Mouse (Mus musculus): Measurements from ENCODE around the gene Cfap43. TPM values are rescaled to one million over a fixed set of nuclear protein-coding genes. Genes with fewer than 3 reads are reported as not detected.
"Not testable (repeated sequence)": the region's sequence is repeated elsewhere in the genome, so short reads cannot be mapped to it uniquely, and the experiment has no call there.

The Cfap43 gene
- total and polyA plus RNA-seq, 3 experiments = 3.2 to 12.7 (median 11.7) TPM

GRCm38 (mm10) chr19:47849735-47850134, 69.4 kb downstream of the Cfap43 start:
- H3K4me2 ChIP-seq (ENCODE audit: insufficient read depth, low read depth, poor library complexity, severe bottlenecking) = no peak overlapping the region
- no peak overlapping the region for H3K27ac ChIP-seq (ENCODE audit: insufficient read depth, low read depth)
- DNase-seq (ENCODE audit: extremely low read depth) = no peak
- no peaks in the 10 kb centered on the region for H3K9me3 ChIP-seq (replicated peaks; ENCODE audit: low read length)
- peaks cover 0 to 12% of the 10 kb centered on the region in 2 experiments; a peak in 2 of 4 replicates for H3K4me1 ChIP-seq (ENCODE audit: control insufficient read depth in 1 of 2, insufficient read depth in 2 of 2)
- H3K9ac ChIP-seq (ENCODE audit: insufficient read depth, low read depth) = no peak overlapping the region
- peaks cover 2% of the 10 kb centered on the region for H3K27me3 ChIP-seq (replicated peaks)
- no peak overlapping the region for H3K4me3 ChIP-seq (replicated peaks in 1 of 3; ENCODE audit: low read depth in 2 of 3, low read length in 2 of 3, poor library complexity in 1 of 3)
- in situ Hi-C loops (cut with MboI; ENCODE audit: low pct_ligation_motif_present, low pct_unique_long_range_greater_than_20kb, low sequenced_read_pairs) (loop anchor here (25.0 kb wide), 1 partner anchor 487 kb away; no protein-coding TSS in a partner anchor), dilution Hi-C loops (cut with MboI; ENCODE audit: extremely low pct_ligation_motif_present, extremely low pct_unique_long_range_greater_than_20kb, low sequenced_read_pairs) (no loop called here)
- H3K36me3 ChIP-seq (replicated peaks in 1 of 2; ENCODE audit: control insufficient read depth in 1 of 2, insufficient read depth in 1 of 2, low read length in 1 of 2) = no peaks in the 10 kb centered on the region
- H3K79me2 ChIP-seq (replicated peaks; ENCODE audit: control insufficient read depth, extremely low read depth, insufficient read depth, poor library complexity, severe bottlenecking) = no peaks in the 10 kb centered on the region
- TF ChIP-seq ETS1 (conservative IDR thresholded peaks at IDR 0.05; ENCODE audit: low read depth, low read length) (no peak), CTCF (conservative IDR thresholded peaks at IDR 0.05 in 1 of 2, IDR thresholded peaks at IDR 0.05 in 1 of 2; ENCODE audit: low read depth in 2 of 2, low read length in 2 of 2) (no peak), MAZ (IDR thresholded peaks at IDR 0.05; ENCODE audit: low read depth, low read length) (no peak), TBP (conservative IDR thresholded peaks at IDR 0.05; ENCODE audit: low read depth, low read length) (no peak), MYC (IDR thresholded peaks at IDR 0.05; ENCODE audit: low read depth, low read length) (no peak), ZNF384 (IDR thresholded peaks at IDR 0.05; ENCODE audit: low read depth, low read length) (no peak), JUN (IDR thresholded peaks at IDR 0.05; ENCODE audit: insufficient read depth, low read depth, low read length) (no peak)

GRCm38 (mm10) chr19:47841234-47841633, 77.9 kb downstream of the Cfap43 start:
- H3K4me3 ChIP-seq (replicated peaks in 1 of 3; ENCODE audit: low read depth in 2 of 3, low read length in 2 of 3, poor library complexity in 1 of 3); H3K4me1 ChIP-seq (ENCODE audit: control insufficient read depth in 1 of 2, insufficient read depth in 2 of 2); H3K9me3 ChIP-seq (replicated peaks; ENCODE audit: low read length); H3K79me2 ChIP-seq (replicated peaks; ENCODE audit: control insufficient read depth, extremely low read depth, insufficient read depth, poor library complexity, severe bottlenecking); dilution Hi-C loops (cut with MboI; ENCODE audit: extremely low pct_ligation_motif_present, extremely low pct_unique_long_range_greater_than_20kb, low sequenced_read_pairs); H3K9ac ChIP-seq (ENCODE audit: insufficient read depth, low read depth); H3K27ac ChIP-seq (ENCODE audit: insufficient read depth, low read depth); in situ Hi-C loops (cut with MboI; ENCODE audit: low pct_ligation_motif_present, low pct_unique_long_range_greater_than_20kb, low sequenced_read_pairs); H3K36me3 ChIP-seq (replicated peaks in 1 of 2; ENCODE audit: control insufficient read depth in 1 of 2, insufficient read depth in 1 of 2, low read length in 1 of 2); DNase-seq (ENCODE audit: extremely low read depth); H3K4me2 ChIP-seq (ENCODE audit: insufficient read depth, low read depth, poor library complexity, severe bottlenecking): not testable (repeated sequence)
- H3K27me3 ChIP-seq (replicated peaks) = peaks cover 13% of the 10 kb centered on the region

GRCm38 (mm10) chr19:47837527-47837901, 81.6 kb downstream of the Cfap43 start:
- dilution Hi-C loops (cut with MboI; ENCODE audit: extremely low pct_ligation_motif_present, extremely low pct_unique_long_range_greater_than_20kb, low sequenced_read_pairs) (no loop called here), in situ Hi-C loops (cut with MboI; ENCODE audit: low pct_ligation_motif_present, low pct_unique_long_range_greater_than_20kb, low sequenced_read_pairs) (no loop called here)
- H3K4me3 ChIP-seq (replicated peaks in 1 of 3; ENCODE audit: low read depth in 2 of 3, low read length in 2 of 3, poor library complexity in 1 of 3) = peak overlapping the region in 2 of 3 experiments; percentile 38 to 65
- peaks cover 4 to 6% of the 10 kb centered on the region in 2 experiments; a peak in 3 of 4 replicates for H3K4me1 ChIP-seq (ENCODE audit: control insufficient read depth in 1 of 2, insufficient read depth in 2 of 2)
- peak overlapping the region; percentile 95 for H3K4me2 ChIP-seq (ENCODE audit: insufficient read depth, low read depth, poor library complexity, severe bottlenecking)
- H3K27ac ChIP-seq (ENCODE audit: insufficient read depth, low read depth) = no peak overlapping the region
- peaks cover 13% of the 10 kb centered on the region for H3K27me3 ChIP-seq (replicated peaks)
- no peak for DNase-seq (ENCODE audit: extremely low read depth)
- no peak for TF ChIP-seq E2F4 (IDR thresholded peaks at IDR 0.05; ENCODE audit: insufficient replicate concordance, low read depth, low read length)
- no peak for TF ChIP-seq GABPA (IDR thresholded peaks at IDR 0.05; ENCODE audit: insufficient replicate concordance, low read depth, low read length)
- no peak for TF ChIP-seq MAFK (IDR thresholded peaks at IDR 0.05; ENCODE audit: insufficient replicate concordance, low read length)
- no peak for TF ChIP-seq POLR2AphosphoS2 (IDR thresholded peaks at IDR 0.05; ENCODE audit: low read depth, low read length)
- no peak for TF ChIP-seq JUND (conservative IDR thresholded peaks at IDR 0.05; ENCODE audit: low read depth, low read length)
- no peak for TF ChIP-seq HCFC1 (IDR thresholded peaks at IDR 0.05; ENCODE audit: low read depth, low read length)
- no peak for TF ChIP-seq SMC3 (IDR thresholded peaks at IDR 0.05; ENCODE audit: low read depth, low read length)
- TF ChIP-seq IRF4 (IDR thresholded peaks at IDR 0.05; ENCODE audit: low read depth, low read length) = no peak
- no peak for TF ChIP-seq MEF2A (IDR thresholded peaks at IDR 0.05; ENCODE audit: borderline replicate concordance, low read depth, low read length)
- TF ChIP-seq USF2 (conservative IDR thresholded peaks at IDR 0.05; ENCODE audit: low read depth, low read length) = no peak
- no peak for TF ChIP-seq ZNF384 (IDR thresholded peaks at IDR 0.05; ENCODE audit: low read depth, low read length)
- TF ChIP-seq ELF1 (IDR thresholded peaks at IDR 0.05; ENCODE audit: low read depth, low read length) = no peak
- TF ChIP-seq PAX5 (IDR thresholded peaks at IDR 0.05; ENCODE audit: low read length) = no peak
- no peaks in the 10 kb centered on the region for H3K79me2 ChIP-seq (replicated peaks; ENCODE audit: control insufficient read depth, extremely low read depth, insufficient read depth, poor library complexity, severe bottlenecking)
- H3K36me3 ChIP-seq (replicated peaks in 1 of 2; ENCODE audit: control insufficient read depth in 1 of 2, insufficient read depth in 1 of 2, low read length in 1 of 2) = no peaks in the 10 kb centered on the region
- no peak overlapping the region for H3K9ac ChIP-seq (ENCODE audit: insufficient read depth, low read depth)
- no peaks in the 10 kb centered on the region for H3K9me3 ChIP-seq (replicated peaks; ENCODE audit: low read length)
